Mouse (Mus musculus): ENCODE data around the gene Nsun2. TPM values are rescaled to one million over a fixed set of nuclear protein-coding genes. Genes with fewer than 3 reads are reported as not detected.
"Not testable (repeated sequence)": the region's sequence is repeated elsewhere in the genome, so short reads cannot be mapped to it uniquely, and the experiment has no call there.

Gene Nsun2
- total RNA-seq, 1 experiment from 2014 or later = 87.3 TPM

GRCm38 (mm10) chr13:69550831-69551230 is 17.3 kb downstream of the Nsun2 start:
- DNase-seq = no peak

- peak; percentile 68 for DNase-seq
Measured at GRCm38 (mm10) chr13:69553024-69553423, 19.5 kb downstream of the Nsun2 start.

- DNase-seq = no peak
Measured at GRCm38 (mm10) chr13:69554255-69554654, 20.7 kb downstream of the Nsun2 start.

GRCm38 (mm10) chr13:69555045-69555444 is 21.5 kb downstream of the Nsun2 start:
- DNase-seq = no peak

GRCm38 (mm10) chr13:69555957-69556482 is 22.5 kb downstream of the Nsun2 start:
- no peak for DNase-seq

GRCm38 (mm10) chr13:69556728-69557127 is 23.2 kb downstream of the Nsun2 start:
- DNase-seq = no peak

GRCm38 (mm10) chr13:69558098-69558660 is 24.6 kb downstream of the Nsun2 start:
- DNase-seq = peak; percentile 12

- DNase-seq = no peak
Measured at GRCm38 (mm10) chr13:69559291-69559961, 25.9 kb downstream of the Nsun2 start.

- no peak for DNase-seq
Measured at GRCm38 (mm10) chr13:69562004-69562403, 28.5 kb downstream of the Nsun2 start.

- no peak for DNase-seq
Measured at GRCm38 (mm10) chr13:69562654-69563574, 29.4 kb downstream of the Nsun2 start.

GRCm38 (mm10) chr13:69563905-69564304 is 30.4 kb downstream of the Nsun2 start:
- no peak for DNase-seq

- no peak for DNase-seq
Measured at GRCm38 (mm10) chr13:69564573-69564972, 31.0 kb downstream of the Nsun2 start.

GRCm38 (mm10) chr13:69565401-69565800 is 31.9 kb downstream of the Nsun2 start:
- DNase-seq = not testable (repeated sequence)

GRCm38 (mm10) chr13:69569201-69569600 is 35.7 kb downstream of the Nsun2 start:
- DNase-seq = no peak

- no peak for DNase-seq
Measured at GRCm38 (mm10) chr13:69572594-69572993, 39.0 kb downstream of the Nsun2 start.

GRCm38 (mm10) chr13:69576676-69577075 is 43.1 kb downstream of the Nsun2 start:
- peak; percentile 33 for DNase-seq

- DNase-seq = no peak
Measured at GRCm38 (mm10) chr13:69577181-69577834, 43.8 kb downstream of the Nsun2 start.

- no peak for DNase-seq
Measured at GRCm38 (mm10) chr13:69582411-69582810, 48.9 kb downstream of the Nsun2 start.

GRCm38 (mm10) chr13:69583591-69583990 is 50.0 kb downstream of the Nsun2 start:
- no peak for DNase-seq

- no peak for DNase-seq
Measured at GRCm38 (mm10) chr13:69585828-69586227, 52.3 kb downstream of the Nsun2 start.

GRCm38 (mm10) chr13:69586337-69586736 is 52.8 kb downstream of the Nsun2 start:
- DNase-seq = no peak

- no peak for DNase-seq
Measured at GRCm38 (mm10) chr13:69587849-69588248, 54.3 kb downstream of the Nsun2 start.
